Mouse (Mus musculus): Measurements from ENCODE around the gene Aldh16a1.

DNA sequence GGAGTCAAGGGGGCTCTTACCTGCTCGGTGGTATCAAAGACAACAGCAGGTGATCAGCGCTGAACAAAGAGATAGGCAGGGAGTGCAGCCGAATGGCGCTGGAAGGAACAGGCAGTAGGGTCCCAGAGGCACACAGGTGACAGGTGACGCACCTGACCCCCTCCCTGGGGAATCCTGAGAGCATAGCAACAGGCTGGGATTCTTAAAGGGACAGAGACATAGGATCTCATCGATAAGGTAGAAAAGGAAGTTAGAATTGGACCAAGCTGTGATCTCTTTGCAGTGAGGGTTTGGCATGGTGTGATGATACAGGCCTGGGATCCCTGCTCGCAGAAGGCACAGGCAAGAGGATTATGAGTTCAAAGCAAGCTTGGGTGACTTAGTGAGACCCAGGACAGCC is 25.1 kb upstream of the Aldh16a1 start, which contains the start of gene Gfy:
- TF ChIP-seq POLR2A (IDR thresholded peaks at IDR 0.05; ENCODE audit: low read depth, low read length) (no peak), CTCF (conservative IDR thresholded peaks at IDR 0.05; ENCODE audit: insufficient read depth, insufficient read length, low read depth, low read length) (no peak)

Data from kidney, adult 2 months (tissue).